Mouse (Mus musculus) megakaryocyte, embryonic 14.5 days (primary cell): Measurements from ENCODE around the gene Cplx2.

Source experiments
- FLI1 ChIP-seq: IDR thresholded peaks from 2 replicates; pipeline ENCODE4 v1.6.1; 2012; ENCODE audit warnings: low read length, inconsistent platforms, mixed read lengths
- GATA1 ChIP-seq: IDR thresholded peaks from 3 replicates; pipeline ENCODE4 v1.6.1; 2012; ENCODE audit warnings: mixed read lengths, low read length, inconsistent platforms, borderline replicate concordance

- TF ChIP-seq GATA1 (no peak), FLI1 (no peak)
These were observed 31.2 kb downstream of the Cplx2 start for GRCm38 (mm10) chr13:54402346-54402745.
